Mouse (Mus musculus) hindbrain, embryonic 13.5 days (tissue): ENCODE measurements at regions not wholly inside any gene's neighbourhood (a gene's known extent, or its start where the extent isn't known, plus 50 kb on each side); places are given as distances from the start of the nearest gene placed in this dataset.

ENCODE experiments used
- ATAC-seq: fragments of 200-750 bp; cut with Nextera tagmentation; 2 replicates; pipeline ENCODE4 v1.8.0; 2017; ENCODE audit warnings: moderate TSS enrichment; ENCODE audit not compliant: low FRiP score
- H3K27ac ChIP-seq: fragments of 300-500 bp; sonication (generic); 2 replicates; pipeline ENCODE4 v1.5.1; 2015; ENCODE audit warnings: inconsistent platforms, mild to moderate bottlenecking, moderate library complexity
- H3K27me3 ChIP-seq: fragments of 300-500 bp; sonication (generic); 2 replicates; pipeline ENCODE4 v1.6.1; 2015; ENCODE audit warnings: mild to moderate bottlenecking, inconsistent platforms
- H3K36me3 ChIP-seq: fragments of 300-500 bp; sonication (generic); 2 replicates; pipeline ENCODE4 v1.6.1; 2015; ENCODE audit warnings: mild to moderate bottlenecking, inconsistent platforms
- H3K4me1 ChIP-seq: fragments of 300-500 bp; sonication (generic); replicated peaks from 2 replicates; pipeline ENCODE4 v1.6.1; 2015; ENCODE audit warnings: inconsistent platforms
- H3K4me2 ChIP-seq: fragments of 300-500 bp; sonication (generic); 2 replicates; pipeline ENCODE4 v1.6.1; 2015; ENCODE audit warnings: inconsistent platforms, mild to moderate bottlenecking, moderate library complexity
- H3K4me3 ChIP-seq: fragments of 300-500 bp; sonication (generic); 2 replicates; pipeline ENCODE4 v1.5.1; 2015; ENCODE audit warnings: mild to moderate bottlenecking, inconsistent platforms
- H3K9ac ChIP-seq: fragments of 300-500 bp; sonication (generic); 2 replicates; pipeline ENCODE4 v1.6.1; 2015; ENCODE audit warnings: mild to moderate bottlenecking, inconsistent platforms
- H3K9me3 ChIP-seq: fragments of 300-500 bp; sonication (generic); 2 replicates; pipeline ENCODE4 v1.6.1; 2016; ENCODE audit warnings: inconsistent platforms
- WGBS: fragments of 180-500 bp; shearing (Covaris S2); methylation state at CpG from one replicate; pipeline ENCODE4 v1.1.7; 2015; 5-methylcytosine and 5-hydroxymethylcytosine counted together

GRCm38 (mm10) chr13:44054157-44054556, 269.6 kb downstream of the Cd83 start:
- no peak overlapping the region for H3K9ac ChIP-seq
- H3K27me3 ChIP-seq: 0 out of 2 replicates have a peak, but pooled peaks cover 9% of the 10 kb centered on the region
- 78% methylated on average over 7 of the region's 7 CpGs for WGBS
- ATAC-seq: no peak
- no peak overlapping the region for H3K4me2 ChIP-seq
- no peaks in the 10 kb centered on the region for H3K9me3 ChIP-seq
- H3K4me1 ChIP-seq: peaks cover 22% of the 10 kb centered on the region
- H3K4me3 ChIP-seq: no peak overlapping the region
- no peaks in the 10 kb centered on the region for H3K36me3 ChIP-seq
- H3K27ac ChIP-seq: no peak overlapping the region

GRCm38 (mm10) chr13:44055573-44056491, 271.3 kb downstream of the Cd83 start:
- ATAC-seq: no peak
- Histone ChIP-seq H3K27me3 (0 out of 2 replicates have a peak, but pooled peaks cover 10% of the 10 kb centered on the region), H3K9ac (0 out of 2 replicates have a peak overlapping the region, but pooled peaks have one; percentile 29), H3K4me1 (peaks cover 22% of the 10 kb centered on the region), H3K27ac (no peak overlapping the region; the same call in 1 of the 2 replicates), H3K36me3 (no peaks in the 10 kb centered on the region), H3K9me3 (no peaks in the 10 kb centered on the region), H3K4me3 (no peak overlapping the region), H3K4me2 (peak overlapping the region; percentile 13; the same call in 1 of the 2 replicates)
- WGBS: 47% methylated on average over 20 of the region's 20 CpGs

- Histone ChIP-seq H3K27me3 (0 out of 2 replicates have a peak, but pooled peaks cover 12% of the 10 kb centered on the region), H3K4me2 (0 out of 2 replicates have a peak overlapping the region, but pooled peaks have one; percentile 13), H3K9ac (no peak overlapping the region), H3K4me3 (no peak overlapping the region), H3K36me3 (no peaks in the 10 kb centered on the region), H3K4me1 (peaks cover 17% of the 10 kb centered on the region), H3K9me3 (no peaks in the 10 kb centered on the region), H3K27ac (no peak overlapping the region)
- ATAC-seq: no peak
- 72% methylated on average over 9 of the region's 9 CpGs for WGBS
Measured at GRCm38 (mm10) chr13:44056716-44057115, 272.1 kb downstream of the Cd83 start.

GRCm38 (mm10) chr13:44057542-44057941, 273.0 kb downstream of the Cd83 start:
- Histone ChIP-seq H3K36me3 (no peaks in the 10 kb centered on the region), H3K4me1 (peaks cover 23% of the 10 kb centered on the region), H3K9ac (no peak overlapping the region), H3K4me2 (no peak overlapping the region), H3K9me3 (no peaks in the 10 kb centered on the region), H3K4me3 (no peak overlapping the region), H3K27ac (no peak overlapping the region), H3K27me3 (0 out of 2 replicates have a peak, but pooled peaks cover 15% of the 10 kb centered on the region)
- no peak for ATAC-seq
- 93% methylated on average over 5 of the region's 5 CpGs for whole genome bisulfite sequencing

- Histone ChIP-seq H3K27ac (no peak overlapping the region), H3K4me3 (no peak overlapping the region), H3K4me2 (no peak overlapping the region), H3K9ac (no peak overlapping the region), H3K4me1 (peaks cover 24% of the 10 kb centered on the region), H3K9me3 (no peaks in the 10 kb centered on the region), H3K27me3 (0 out of 2 replicates have a peak, but pooled peaks cover 12% of the 10 kb centered on the region), H3K36me3 (no peaks in the 10 kb centered on the region)
- 91% methylated on average over 2 of the region's 2 CpGs for WGBS
- no peak for ATAC-seq
Measured at GRCm38 (mm10) chr13:44058277-44058676, 273.7 kb downstream of the Cd83 start.

GRCm38 (mm10) chr13:44059436-44059835, 274.9 kb downstream of the Cd83 start:
- ATAC-seq: no peak
- Histone ChIP-seq H3K4me3 (no peak overlapping the region), H3K9ac (no peak overlapping the region), H3K27ac (no peak overlapping the region), H3K36me3 (no peaks in the 10 kb centered on the region), H3K4me1 (peaks cover 24% of the 10 kb centered on the region), H3K9me3 (no peaks in the 10 kb centered on the region), H3K4me2 (no peak overlapping the region), H3K27me3 (0 out of 2 replicates have a peak, but pooled peaks cover 12% of the 10 kb centered on the region)
- WGBS: 60% methylated on average over 8 of the region's 8 CpGs

GRCm38 (mm10) chr13:44061286-44061685, 276.7 kb downstream of the Cd83 start:
- H3K4me1 ChIP-seq: peaks cover 17% of the 10 kb centered on the region
- WGBS: 86% methylated on average over 4 of the region's 4 CpGs
- no peak for ATAC-seq
- no peaks in the 10 kb centered on the region for H3K36me3 ChIP-seq
- H3K4me3 ChIP-seq: no peak overlapping the region
- no peak overlapping the region for H3K27ac ChIP-seq
- H3K4me2 ChIP-seq: no peak overlapping the region
- 0 out of 2 replicates have a peak, but pooled peaks cover 6% of the 10 kb centered on the region for H3K27me3 ChIP-seq
- no peak overlapping the region for H3K9ac ChIP-seq
- H3K9me3 ChIP-seq: no peaks in the 10 kb centered on the region

- 0 out of 2 replicates have a peak, but pooled peaks cover 6% of the 10 kb centered on the region for H3K27me3 ChIP-seq
- WGBS: 56% methylated on average over 7 of the region's 7 CpGs
- H3K9ac ChIP-seq: no peak overlapping the region
- no peak overlapping the region for H3K27ac ChIP-seq
- H3K9me3 ChIP-seq: no peaks in the 10 kb centered on the region
- no peaks in the 10 kb centered on the region for H3K36me3 ChIP-seq
- H3K4me1 ChIP-seq: peaks cover 12% of the 10 kb centered on the region
- no peak overlapping the region for H3K4me3 ChIP-seq
- ATAC-seq: no peak
- H3K4me2 ChIP-seq: no peak overlapping the region
Measured at GRCm38 (mm10) chr13:44061721-44062300, 277.2 kb downstream of the Cd83 start.

- 76% methylated on average over 8 of the region's 8 CpGs for WGBS
Measured at GRCm38 (mm10) chr13:44063317-44063716, 278.7 kb downstream of the Cd83 start.

GRCm38 (mm10) chr13:44064026-44064425, 279.5 kb downstream of the Cd83 start:
- Histone ChIP-seq H3K9me3 (no peaks in the 10 kb centered on the region), H3K36me3 (no peaks in the 10 kb centered on the region), H3K27me3 (0 out of 2 replicates have a peak, but pooled peaks cover 6% of the 10 kb centered on the region), H3K4me3 (no peak overlapping the region), H3K9ac (no peak overlapping the region), H3K4me1 (peaks cover 10% of the 10 kb centered on the region), H3K27ac (no peak overlapping the region), H3K4me2 (no peak overlapping the region)
- no peak for ATAC-seq
- 75% methylated on average over 3 of the region's 3 CpGs for WGBS

More at GRCm38 (mm10) chr13:44063317-44063716, 278.7 kb downstream of the Cd83 start:
- no peak overlapping the region for H3K4me3 ChIP-seq
- no peaks in the 10 kb centered on the region for H3K36me3 ChIP-seq
- H3K4me2 ChIP-seq: no peak overlapping the region
- no peaks in the 10 kb centered on the region for H3K9me3 ChIP-seq
- no peak for ATAC-seq
- peaks cover 10% of the 10 kb centered on the region for H3K4me1 ChIP-seq
- no peak overlapping the region for H3K27ac ChIP-seq
- H3K9ac ChIP-seq: no peak overlapping the region
- 0 out of 2 replicates have a peak, but pooled peaks cover 6% of the 10 kb centered on the region for H3K27me3 ChIP-seq

- Histone ChIP-seq H3K9me3 (no peaks in the 10 kb centered on the region), H3K4me2 (no peak overlapping the region), H3K4me3 (no peak overlapping the region), H3K36me3 (no peaks in the 10 kb centered on the region), H3K27me3 (0 out of 2 replicates have a peak, but pooled peaks cover 5% of the 10 kb centered on the region), H3K4me1 (peaks cover 10% of the 10 kb centered on the region), H3K27ac (no peak overlapping the region), H3K9ac (no peak overlapping the region)
- no peak for ATAC-seq
- 61% methylated on average over 13 of the region's 13 CpGs for WGBS
Measured at GRCm38 (mm10) chr13:44065741-44066185, 281.2 kb downstream of the Cd83 start.

GRCm38 (mm10) chr13:44067244-44067643, 282.7 kb downstream of the Cd83 start:
- Histone ChIP-seq H3K4me2 (no peak overlapping the region), H3K36me3 (no peaks in the 10 kb centered on the region), H3K4me3 (no peak overlapping the region), H3K27ac (no peak overlapping the region), H3K9me3 (no peaks in the 10 kb centered on the region), H3K9ac (no peak overlapping the region), H3K4me1 (peaks cover 4% of the 10 kb centered on the region), H3K27me3 (no peaks in the 10 kb centered on the region)
- WGBS: 89% methylated on average over 2 of the region's 2 CpGs
- ATAC-seq: no peak
